Mouse (Mus musculus): ENCODE measurements around the gene Nup62. TPM values are rescaled to one million over a fixed set of nuclear protein-coding genes. Genes with fewer than 3 reads are reported as not detected.

Nup62 gene
- polyA plus RNA-seq, 1 experiment, result 77.0 TPM

GRCm38 (mm10) chr7:44819863-44820262 is 4.0 kb downstream of the Nup62 start:
- TF ChIP-seq MYOD1 (IDR thresholded peaks at IDR 0.05; ENCODE audit: control insufficient read depth in 1 of 3, insufficient read length in 2 of 3, low read depth in 2 of 3), result no peak
- TF ChIP-seq POLR2A (IDR thresholded peaks at IDR 0.05; ENCODE audit: insufficient read length, low read depth), result peak; percentile 61
- peak; percentile 66 for TF ChIP-seq POLR2AphosphoS2 (IDR thresholded peaks at IDR 0.05; ENCODE audit: insufficient read length, low read depth)
- peak overlapping the region; percentile 41 for H3ac ChIP-seq (ENCODE audit: control insufficient read depth, insufficient read length)

DNA sequence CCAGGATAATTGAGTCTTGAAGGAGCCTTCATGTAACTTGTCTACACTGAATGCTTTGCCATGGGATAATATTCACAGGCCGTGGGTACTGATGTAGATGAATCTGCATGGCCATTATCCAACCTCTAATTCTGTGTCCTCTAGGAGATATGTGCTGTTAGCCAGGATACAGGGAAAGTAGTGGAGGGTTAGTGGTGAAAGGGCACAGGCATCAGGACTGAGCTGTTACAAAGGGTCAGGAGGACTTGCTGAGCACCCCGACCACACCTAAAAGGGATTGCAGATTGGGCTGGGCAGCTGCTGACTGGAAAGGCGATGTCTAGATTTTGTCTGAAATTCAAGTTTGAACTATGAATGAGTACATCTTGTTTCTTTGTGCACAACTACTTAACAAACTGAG is 4.6 kb downstream of the Nup62 start:
- no peak for TF ChIP-seq POLR2A (IDR thresholded peaks at IDR 0.05; ENCODE audit: insufficient read length, low read depth)
- TF ChIP-seq MYOD1 (IDR thresholded peaks at IDR 0.05; ENCODE audit: control insufficient read depth in 1 of 3, insufficient read length in 2 of 3, low read depth in 2 of 3), result no peak
- no peak for TF ChIP-seq SRF (IDR thresholded peaks at IDR 0.05; ENCODE audit: control insufficient read depth, insufficient read length, low read depth)
- TF ChIP-seq TCF3 (IDR thresholded peaks at IDR 0.05; ENCODE audit: insufficient read length, low read depth), result no peak
- TF ChIP-seq CEBPB (IDR thresholded peaks at IDR 0.05; ENCODE audit: insufficient read depth, poor library complexity, severe bottlenecking), result no peak
- TF ChIP-seq MAX (IDR thresholded peaks at IDR 0.05; ENCODE audit: low read depth), result no peak
- TF ChIP-seq REST (IDR thresholded peaks at IDR 0.05; ENCODE audit: insufficient read depth, insufficient read length), result no peak
- no peak for TF ChIP-seq MYOG (IDR thresholded peaks at IDR 0.05; ENCODE audit: control insufficient read depth in 1 of 3, insufficient read depth in 1 of 3, insufficient read length in 2 of 3, low read depth in 2 of 3)
- TF ChIP-seq E2F4 (IDR thresholded peaks at IDR 0.05; ENCODE audit: insufficient read depth), result no peak
- no peak for TF ChIP-seq TCF12 (IDR thresholded peaks at IDR 0.05; ENCODE audit: insufficient read depth, poor library complexity, severe bottlenecking)
- no peak for TF ChIP-seq POLR2AphosphoS2 (IDR thresholded peaks at IDR 0.05; ENCODE audit: insufficient read length, low read depth)
- no peak for TF ChIP-seq USF1 (IDR thresholded peaks at IDR 0.05; ENCODE audit: low read depth)
- Histone ChIP-seq H3K27me3 (ENCODE audit: control insufficient read depth, insufficient read depth, insufficient read length) (no peaks in the 10 kb centered on the region), H3K36me3 (ENCODE audit: control insufficient read depth, insufficient read depth) (no peaks in the 10 kb centered on the region), H3K4me2 (ENCODE audit: low read depth) (peak overlapping the region; percentile 97), H3ac (ENCODE audit: control insufficient read depth, insufficient read length) (peak overlapping the region; percentile 41), H3K4me3 (peak overlapping the region; percentile 94), H3K79me2 (ENCODE audit: control insufficient read depth, insufficient read depth) (peaks cover 92% of the 10 kb centered on the region)

More at GRCm38 (mm10) chr7:44819863-44820262, 4.0 kb downstream of the Nup62 start:
- H3K79me2 ChIP-seq (ENCODE audit: control insufficient read depth, insufficient read depth), result peaks cover 92% of the 10 kb centered on the region
- H3K4me3 ChIP-seq, result peak overlapping the region; percentile 94
- no peaks in the 10 kb centered on the region for H3K36me3 ChIP-seq (ENCODE audit: control insufficient read depth, insufficient read depth)
- peak overlapping the region; percentile 97 for H3K4me2 ChIP-seq (ENCODE audit: low read depth)
- H3K27me3 ChIP-seq (ENCODE audit: control insufficient read depth, insufficient read depth, insufficient read length), result no peaks in the 10 kb centered on the region

- Histone ChIP-seq H3ac (ENCODE audit: control insufficient read depth, insufficient read length) (no peak overlapping the region), H3K79me2 (ENCODE audit: control insufficient read depth, insufficient read depth) (peaks cover 100% of the 10 kb centered on the region), H3K36me3 (ENCODE audit: control insufficient read depth, insufficient read depth) (no peaks in the 10 kb centered on the region), H3K4me3 (no peak overlapping the region), H3K27me3 (ENCODE audit: control insufficient read depth, insufficient read depth, insufficient read length) (no peaks in the 10 kb centered on the region), H3K4me2 (ENCODE audit: low read depth) (no peak overlapping the region)
- TF ChIP-seq MYOD1 (IDR thresholded peaks at IDR 0.05; ENCODE audit: control insufficient read depth in 1 of 3, insufficient read length in 2 of 3, low read depth in 2 of 3) (no peak), MAX (IDR thresholded peaks at IDR 0.05; ENCODE audit: low read depth) (no peak), TCF12 (IDR thresholded peaks at IDR 0.05; ENCODE audit: insufficient read depth, poor library complexity, severe bottlenecking) (no peak), REST (IDR thresholded peaks at IDR 0.05; ENCODE audit: insufficient read depth, insufficient read length) (no peak), E2F4 (IDR thresholded peaks at IDR 0.05; ENCODE audit: insufficient read depth) (no peak), TCF3 (IDR thresholded peaks at IDR 0.05; ENCODE audit: insufficient read length, low read depth) (no peak), POLR2A (IDR thresholded peaks at IDR 0.05; ENCODE audit: insufficient read length, low read depth) (no peak), SRF (IDR thresholded peaks at IDR 0.05; ENCODE audit: control insufficient read depth, insufficient read length, low read depth) (no peak), MYOG (IDR thresholded peaks at IDR 0.05; ENCODE audit: control insufficient read depth in 1 of 3, insufficient read depth in 1 of 3, insufficient read length in 2 of 3, low read depth in 2 of 3) (no peak), CEBPB (IDR thresholded peaks at IDR 0.05; ENCODE audit: insufficient read depth, poor library complexity, severe bottlenecking) (no peak), POLR2AphosphoS2 (IDR thresholded peaks at IDR 0.05; ENCODE audit: insufficient read length, low read depth) (no peak), USF1 (IDR thresholded peaks at IDR 0.05; ENCODE audit: low read depth) (no peak)
Measured at GRCm38 (mm10) chr7:44821666-44822448, 6.0 kb downstream of the Nup62 start.

DNA sequence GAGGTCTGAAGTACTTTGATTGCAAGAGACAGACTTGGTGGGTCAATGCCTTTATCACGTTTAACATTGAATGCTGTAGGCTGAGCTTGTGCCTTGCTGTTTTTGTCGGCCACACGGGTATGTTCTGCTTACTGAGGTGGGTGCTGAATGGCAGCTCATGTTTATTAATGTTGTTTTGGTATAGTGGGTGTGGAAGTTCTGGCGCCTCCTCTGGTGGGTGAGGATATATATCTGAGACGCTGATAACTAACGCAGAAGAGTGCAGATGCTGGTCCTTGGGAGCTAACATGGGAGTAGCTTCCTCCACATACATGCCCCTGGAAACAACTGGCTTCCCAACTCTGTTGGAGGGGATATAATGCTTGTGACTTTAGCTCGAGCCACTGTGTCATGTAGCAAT is 7.5 kb downstream of the Nup62 start:
- H3K36me3 ChIP-seq (ENCODE audit: control insufficient read depth, insufficient read depth), result no peaks in the 10 kb centered on the region
- H3K27me3 ChIP-seq (ENCODE audit: control insufficient read depth, insufficient read depth, insufficient read length), result no peaks in the 10 kb centered on the region
- H3K79me2 ChIP-seq (ENCODE audit: control insufficient read depth, insufficient read depth), result peaks cover 100% of the 10 kb centered on the region
- peak overlapping the region; percentile 51 for H3K4me2 ChIP-seq (ENCODE audit: low read depth)
- H3ac ChIP-seq (ENCODE audit: control insufficient read depth, insufficient read length), result no peak overlapping the region
- no peak for TF ChIP-seq MYOG (IDR thresholded peaks at IDR 0.05; ENCODE audit: control insufficient read depth in 1 of 3, insufficient read depth in 1 of 3, insufficient read length in 2 of 3, low read depth in 2 of 3)
- TF ChIP-seq MAX (IDR thresholded peaks at IDR 0.05; ENCODE audit: low read depth), result no peak
- no peak for TF ChIP-seq REST (IDR thresholded peaks at IDR 0.05; ENCODE audit: insufficient read depth, insufficient read length)
- no peak for TF ChIP-seq TCF3 (IDR thresholded peaks at IDR 0.05; ENCODE audit: insufficient read length, low read depth)
- TF ChIP-seq POLR2A (IDR thresholded peaks at IDR 0.05; ENCODE audit: insufficient read length, low read depth), result no peak
- TF ChIP-seq MYOD1 (IDR thresholded peaks at IDR 0.05; ENCODE audit: control insufficient read depth in 1 of 3, insufficient read length in 2 of 3, low read depth in 2 of 3), result no peak
- no peak for TF ChIP-seq CEBPB (IDR thresholded peaks at IDR 0.05; ENCODE audit: insufficient read depth, poor library complexity, severe bottlenecking)
- no peak for TF ChIP-seq E2F4 (IDR thresholded peaks at IDR 0.05; ENCODE audit: insufficient read depth)
- no peak for TF ChIP-seq SRF (IDR thresholded peaks at IDR 0.05; ENCODE audit: control insufficient read depth, insufficient read length, low read depth)
- no peak for TF ChIP-seq USF1 (IDR thresholded peaks at IDR 0.05; ENCODE audit: low read depth)
- TF ChIP-seq TCF12 (IDR thresholded peaks at IDR 0.05; ENCODE audit: insufficient read depth, poor library complexity, severe bottlenecking), result no peak
- TF ChIP-seq POLR2AphosphoS2 (IDR thresholded peaks at IDR 0.05; ENCODE audit: insufficient read length, low read depth), result no peak
- no peak overlapping the region for H3K4me3 ChIP-seq

All from myocyte (in vitro differentiated cells).